Mouse (Mus musculus) adrenal gland, postnatal 10 days (tissue): ENCODE measurements at regions not wholly inside any gene's neighbourhood (a gene's known extent, or its start where the extent isn't known, plus 50 kb on each side); places are given as distances from the start of the nearest gene placed in this dataset.

Source experiments
- DNase-seq: peaks from one replicate; pipeline ENCODE4 v3.0.0; 2021; ENCODE audit warnings: mixed read lengths
- microRNA-seq: library from miRNA; unstranded; fragments of <30 nt; microRNA quantifications from one replicate; pipeline ENCODE4 v1.2.0, GENCODE M21; 2021

GRCm38 (mm10) chr9:41216248-41216647, 54.8 kb upstream of the Ubash3b start:
- no peak for DNase-seq

GRCm38 (mm10) chr9:41215026-41215425, 53.5 kb upstream of the Ubash3b start:
- DNase-seq = no peak

GRCm38 (mm10) chr9:41212943-41213529, 51.5 kb upstream of the Ubash3b start:
- DNase-seq = no peak

GRCm38 (mm10) chr9:41212303-41212901, 50.9 kb upstream of the Ubash3b start:
- DNase-seq = peak; percentile 35

- DNase-seq = no peak
These were observed 50.4 kb upstream of the Ubash3b start for GRCm38 (mm10) chr9:41211865-41212302.

Small RNAs in the stretch of these regions (microRNA-seq; reads per million reads assigned to microRNA genes)
- 3,827 reads per million, percentile 87 among the genes with 10 or more reads in this experiment for gene Mir100
- 514 reads per million, percentile 66 among the genes with 10 or more reads in this experiment for gene Mir125b-1
- gene Mirlet7a-2 = 212 reads per million, percentile 54 among the genes with 10 or more reads in this experiment
